Comparison of ENCODE assay signal across 12 mouse cellular contexts in genomic region chr13:34313033-34313491, GRCm38 (mm10). TPM values are rescaled to one million over a fixed set of nuclear protein-coding genes. Genes with fewer than 3 reads are reported as not detected.
DNase-seq lines count a peak whose midpoint lies in the region; ATAC-seq and TF ChIP-seq lines count a peak whose summit lies in the region.
"Had no signal": no experiment of that assay in that cellular context is flagged by ENCODE, and none has a peak within 500 bp of the region (broad histone marks: within the 10 kb centered on the region; RNA-seq: fewer than 3 reads in every experiment).

No protein-coding gene starts in this region.

- H3K36me3 ChIP-seq in liver, embryonic 11.5 days (ENCODE audit: control insufficient read depth, insufficient read depth, low read length) = peaks cover 2% of the 10 kb centered on the region; the same call in 1 of the 2 replicates
- H3K36me3 ChIP-seq: limb, embryonic 15.5 days had no signal

- no peak overlapping the region for H3K9ac ChIP-seq in liver, embryonic 11.5 days (ENCODE audit: low read depth, low read length)
- H3K9ac ChIP-seq: limb, embryonic 15.5 days had no signal

- H3K27ac ChIP-seq in layer of hippocampus, adult 2 months = peak overlapping the region; percentile 76
- H3K27ac ChIP-seq in liver, embryonic 11.5 days (ENCODE audit: low read depth, low read length) = peak overlapping the region; percentile 92
- H3K27ac ChIP-seq: limb, embryonic 15.5 days had no signal

- H3K27me3 ChIP-seq in liver, embryonic 11.5 days (replicated peaks; ENCODE audit: control insufficient read depth, insufficient read depth, low read length) = no peaks in the 10 kb centered on the region
- H3K27me3 ChIP-seq: limb, embryonic 15.5 days had no signal

- DNase-seq in cerebellum, adult 18-20 months = peak; percentile 24 to 28
- no peak for DNase-seq in cerebellum, adult 8-10 months
- peak in 1 of 2 experiments; percentile 50 for DNase-seq in layer of hippocampus, adult 2 months (ENCODE audit: low spot score in 2 of 2)
- no peak for DNase-seq in layer of hippocampus, adult 8-10 months (ENCODE audit: low spot score in 2 of 2)
- peak; percentile 87 for DNase-seq in brain, embryonic 14.5 days (ENCODE audit: low read depth)
- no peak for DNase-seq in liver, embryonic 11.5 days (ENCODE audit: low spot score)
- no peak for DNase-seq in retina, embryonic 14.5 days (ENCODE audit: low spot score)
- no peak for DNase-seq in B cell, adult 2 months
- DNase-seq: adrenal gland, postnatal 14 days had no signal

- H3K9me3 ChIP-seq in liver, embryonic 11.5 days (ENCODE audit: control insufficient read depth, low read length) = no peaks in the 10 kb centered on the region
- H3K9me3 ChIP-seq: G1E; limb, embryonic 15.5 days had no signal

- TF ChIP-seq POLR2A in brain, embryonic 14.5 days (IDR thresholded peaks at IDR 0.05; ENCODE audit: borderline replicate concordance, extremely low read depth, insufficient read depth, insufficient read length, poor library complexity, severe bottlenecking) = no peak

- no peak overlapping the region for H3K4me3 ChIP-seq in layer of hippocampus, adult 2 months
- no peak overlapping the region for H3K4me3 ChIP-seq in liver, embryonic 11.5 days (ENCODE audit: low read depth, low read length)
- H3K4me3 ChIP-seq: limb, embryonic 15.5 days had no signal

- no peak for TF ChIP-seq CTCF in layer of hippocampus, adult 2 months (conservative IDR thresholded peaks at IDR 0.05)
- no peak for TF ChIP-seq CTCF in brain, embryonic 14.5 days (IDR thresholded peaks at IDR 0.05; ENCODE audit: borderline replicate concordance, extremely low read depth, insufficient read depth, insufficient read length)

- peak overlapping the region; percentile 36; the same call in 1 of the 2 replicates for H3K4me2 ChIP-seq in liver, embryonic 11.5 days
- H3K4me2 ChIP-seq: limb, embryonic 15.5 days had no signal

- no peak for ATAC-seq in liver, embryonic 11.5 days (replicated peaks; ENCODE audit: low FRiP score)
- ATAC-seq: intestine, postnatal 0 days had no signal

- H3K4me1 ChIP-seq in liver, embryonic 11.5 days (replicated peaks; ENCODE audit: control insufficient read depth, insufficient read depth, low read length) = peaks cover 57% of the 10 kb centered on the region
- H3K4me1 ChIP-seq: limb, embryonic 15.5 days had no signal

- 78% methylated on average over 4 of the region's 4 CpGs for WGBS in liver, embryonic 11.5 days

RNA-seq across cellular contexts. Expression of gene Slc22a23, which starts 31.9 kb away (rescaled TPM):
- 10 to 100 TPM; 31.6 to 34.8 TPM for total RNA-seq in layer of hippocampus, adult 2 months (2021)
- 10 to 100 TPM; 32.3 to 41.6 (median 36.4) TPM for total RNA-seq in layer of hippocampus, adult 8-10 months (2022)
- 67.8 and 87.6 TPM in 2 replicates for polyA plus RNA-seq in brain, embryonic 14.5 days (2012; rRNA removed)
- polyA plus RNA-seq in liver, embryonic 11.5 days (2014; fragmentation: Nextera tagmentation; extraction: Ambion mirVana) = 11.0 and 11.6 TPM in 2 replicates

Comparison
In these comparisons a context has a peak if more than half of its experiments do, and no peak if none do; other contexts are left out.
1. DNase-seq: peak in cerebellum, adult 18-20 months (2 of 2) and brain, embryonic 14.5 days (single experiment); none in cerebellum, adult 8-10 months (single experiment), layer of hippocampus, adult 8-10 months (0 of 2), liver, embryonic 11.5 days (single experiment), retina, embryonic 14.5 days (single experiment) and B cell, adult 2 months (0 of 2).